Mouse (Mus musculus) hindbrain, embryonic 11.5 days (tissue): ENCODE data around the gene Tfip11. TPM values are rescaled to one million over a fixed set of nuclear protein-coding genes. Genes with fewer than 3 reads are reported as not detected.

ENCODE experiments used
- ATAC-seq: fragments of 200-750 bp; cut with Nextera tagmentation; 2 replicates; pipeline ENCODE4 v1.8.0; 2017; ENCODE audit warnings: mild to moderate bottlenecking, moderate TSS enrichment, moderate library complexity; ENCODE audit not compliant: low FRiP score
- DNase-seq: peaks from one replicate; pipeline ENCODE4 v3.0.0-alpha.2; 2015; ENCODE audit warnings: low spot score
- H3K27ac ChIP-seq: fragments of 300-500 bp; sonication (generic); 2 replicates; pipeline ENCODE4 v1.5.1; 2014; ENCODE audit warnings: mild to moderate bottlenecking, low read depth, low read length
- H3K27me3 ChIP-seq: fragments of 300-500 bp; sonication (generic); 2 replicates; pipeline ENCODE4 v1.6.1; 2014; ENCODE audit warnings: mild to moderate bottlenecking, low read length, moderate library complexity, mixed read lengths; ENCODE audit not compliant: control insufficient read depth, insufficient read depth
- H3K36me3 ChIP-seq: fragments of 300-500 bp; sonication (generic); 2 replicates; pipeline ENCODE4 v1.6.1; 2014; ENCODE audit warnings: mild to moderate bottlenecking, low read length, moderate library complexity, mixed read lengths; ENCODE audit not compliant: control insufficient read depth, insufficient read depth
- H3K4me1 ChIP-seq: fragments of 300-500 bp; sonication (generic); replicated peaks from 2 replicates; pipeline ENCODE4 v1.6.1; 2014; ENCODE audit warnings: low read length, mixed read lengths; ENCODE audit not compliant: control insufficient read depth, insufficient read depth
- H3K4me2 ChIP-seq: fragments of 300-500 bp; sonication (generic); replicated peaks from 2 replicates; pipeline ENCODE4 v1.6.1; 2014; ENCODE audit warnings: mild to moderate bottlenecking, low read depth, low read length
- H3K4me3 ChIP-seq: fragments of 300-500 bp; sonication (generic); 2 replicates; pipeline ENCODE4 v1.5.1; 2014; ENCODE audit warnings: low read depth, low read length
- H3K9ac ChIP-seq: fragments of 300-500 bp; sonication (generic); 2 replicates; pipeline ENCODE4 v1.6.1; 2014; ENCODE audit warnings: low read depth, low read length
- H3K9me3 ChIP-seq: fragments of 300-500 bp; sonication (generic); 2 replicates; pipeline ENCODE4 v1.6.1; 2016; ENCODE audit warnings: low read length; ENCODE audit not compliant: control insufficient read depth
- WGBS: fragments of 180-500 bp; shearing (Covaris S2); extraction: QIAGEN DNeasy Blood & Tissue Kit; methylation state at CpG from one replicate; pipeline ENCODE4 v1.1.7; 2014; 5-methylcytosine and 5-hydroxymethylcytosine counted together
- polyA plus RNA-seq: library from polyadenylated mRNA; unstranded; fragments of >200 nt; fragmentation: Nextera tagmentation; extraction: Ambion mirVana; gene quantifications from 2 replicates; pipeline ENCODE4 v1.2.1, GENCODE M21; 2014

Gene Tfip11
- polyA plus RNA-seq, 1 experiment from 2014 or later = 17.6 TPM

GRCm38 (mm10) chr5:112288193-112289141 is 37.7 kb upstream of the Tfip11 start:
- Histone ChIP-seq H3K9me3 (no peaks in the 10 kb centered on the region), H3K4me1 (no peaks in the 10 kb centered on the region), H3K27ac (no peak overlapping the region), H3K36me3 (no peaks in the 10 kb centered on the region), H3K27me3 (no peaks in the 10 kb centered on the region), H3K4me3 (no peak overlapping the region), H3K4me2 (no peak overlapping the region), H3K9ac (no peak overlapping the region)
- ATAC-seq (no peak), DNase-seq (no peak)
- WGBS = 89% methylated on average over 9 of the region's 9 CpGs

- Histone ChIP-seq H3K36me3 (no peaks in the 10 kb centered on the region), H3K4me2 (no peak overlapping the region), H3K9me3 (no peaks in the 10 kb centered on the region), H3K9ac (no peak overlapping the region), H3K27ac (no peak overlapping the region), H3K4me3 (no peak overlapping the region), H3K27me3 (no peaks in the 10 kb centered on the region), H3K4me1 (no peaks in the 10 kb centered on the region)
- 79% methylated on average over 8 of the region's 8 CpGs for WGBS
- DNase-seq (no peak), ATAC-seq (no peak)
Measured at GRCm38 (mm10) chr5:112289236-112289635, 36.9 kb upstream of the Tfip11 start.

- H3K27me3 ChIP-seq = no peaks in the 10 kb centered on the region
- no peaks in the 10 kb centered on the region; the same call in 1 of the 2 replicates for H3K4me1 ChIP-seq
- H3K4me3 ChIP-seq = no peak overlapping the region
- H3K9ac ChIP-seq = no peak overlapping the region
- 88% methylated on average over 16 of the region's 16 CpGs for WGBS
- H3K9me3 ChIP-seq = no peaks in the 10 kb centered on the region
- ATAC-seq = no peak
- H3K4me2 ChIP-seq = no peak overlapping the region
- no peak for DNase-seq
- H3K27ac ChIP-seq = no peak overlapping the region
- no peaks in the 10 kb centered on the region for H3K36me3 ChIP-seq
Measured at GRCm38 (mm10) chr5:112289819-112290535, 36.2 kb upstream of the Tfip11 start.

- Histone ChIP-seq H3K36me3 (no peaks in the 10 kb centered on the region), H3K27me3 (no peaks in the 10 kb centered on the region), H3K4me1 (no peaks in the 10 kb centered on the region; the same call in 1 of the 2 replicates), H3K4me2 (no peak overlapping the region), H3K27ac (no peak overlapping the region), H3K4me3 (no peak overlapping the region), H3K9me3 (no peaks in the 10 kb centered on the region), H3K9ac (no peak overlapping the region)
- WGBS = 94% methylated on average over 8 of the region's 8 CpGs
- DNase-seq (no peak), ATAC-seq (no peak)
Measured at GRCm38 (mm10) chr5:112290536-112290880, 35.6 kb upstream of the Tfip11 start.

DNA sequence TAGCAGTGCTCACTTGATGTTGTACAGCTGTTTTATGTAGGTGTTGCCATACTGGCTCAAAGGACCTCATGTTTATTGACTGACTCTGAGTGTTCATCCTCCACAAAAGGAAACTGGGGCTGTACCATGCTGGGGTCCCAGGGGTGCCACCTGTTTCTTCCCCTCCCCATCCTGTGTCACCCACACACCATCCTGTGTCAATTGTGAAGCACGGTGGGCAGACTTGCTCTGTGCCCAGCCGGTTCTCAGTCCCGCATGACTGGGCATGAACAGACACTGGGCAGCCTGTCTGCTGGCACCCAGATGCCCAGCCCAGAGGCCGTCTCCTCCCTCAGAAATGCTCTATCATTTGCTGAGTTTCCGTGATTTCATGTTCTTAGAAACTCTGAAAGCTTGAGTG is 34.3 kb upstream of the Tfip11 start:
- no peak overlapping the region for H3K27ac ChIP-seq
- H3K9ac ChIP-seq = no peak overlapping the region
- no peaks in the 10 kb centered on the region for H3K27me3 ChIP-seq
- H3K9me3 ChIP-seq = no peaks in the 10 kb centered on the region
- WGBS = 86% methylated on average over 5 of the region's 5 CpGs
- H3K36me3 ChIP-seq = no peaks in the 10 kb centered on the region
- ATAC-seq = no peak
- H3K4me2 ChIP-seq = no peak overlapping the region
- no peak for DNase-seq
- no peaks in the 10 kb centered on the region; the same call in 1 of the 2 replicates for H3K4me1 ChIP-seq
- H3K4me3 ChIP-seq = no peak overlapping the region

- Histone ChIP-seq H3K27ac (no peak overlapping the region), H3K36me3 (no peaks in the 10 kb centered on the region), H3K9ac (no peak overlapping the region), H3K4me1 (no peaks in the 10 kb centered on the region; the same call in 1 of the 2 replicates), H3K9me3 (no peaks in the 10 kb centered on the region), H3K4me3 (no peak overlapping the region), H3K27me3 (no peaks in the 10 kb centered on the region), H3K4me2 (no peak overlapping the region)
- ATAC-seq (no peak), DNase-seq (no peak)
- 83% methylated on average over 17 of the region's 17 CpGs for WGBS
Measured at GRCm38 (mm10) chr5:112292343-112292980, 33.7 kb upstream of the Tfip11 start.

DNA sequence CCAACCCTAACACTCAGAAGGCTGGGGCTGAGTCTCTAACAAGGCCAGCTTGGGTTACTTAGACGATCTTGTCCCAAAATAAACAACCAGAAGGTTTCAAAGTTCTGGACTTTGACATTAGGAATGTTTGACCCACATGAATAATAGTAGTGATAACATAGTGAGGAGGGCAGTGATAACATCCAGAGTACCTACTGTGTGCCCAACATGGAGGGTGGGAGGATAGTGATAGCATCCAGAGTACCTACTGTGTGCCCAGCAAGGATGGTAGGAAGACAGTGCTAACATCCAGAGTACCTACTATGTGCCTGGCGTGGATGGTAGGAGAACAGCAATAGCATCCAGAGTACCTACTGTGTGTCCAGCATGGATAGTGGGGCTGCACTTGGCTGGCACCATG is 32.4 kb upstream of the Tfip11 start:
- WGBS = 82% methylated on average over 2 of the region's 2 CpGs

GRCm38 (mm10) chr5:112294696-112295095 is 31.5 kb upstream of the Tfip11 start:
- H3K9ac ChIP-seq = no peak overlapping the region
- H3K36me3 ChIP-seq = no peaks in the 10 kb centered on the region
- no peak overlapping the region for H3K4me2 ChIP-seq
- ATAC-seq (no peak), DNase-seq (no peak)
- H3K27me3 ChIP-seq = no peaks in the 10 kb centered on the region
- H3K4me3 ChIP-seq = no peak overlapping the region
- WGBS = 57% methylated on average over 4 of the region's 4 CpGs
- no peak overlapping the region for H3K27ac ChIP-seq
- no peaks in the 10 kb centered on the region; the same call in 1 of the 2 replicates for H3K4me1 ChIP-seq
- H3K9me3 ChIP-seq = no peaks in the 10 kb centered on the region

More for the DNA sequence above, 32.4 kb upstream of the Tfip11 start:
- H3K9ac ChIP-seq = no peak overlapping the region
- DNase-seq (no peak), ATAC-seq (no peak)
- no peaks in the 10 kb centered on the region for H3K36me3 ChIP-seq
- H3K4me2 ChIP-seq = no peak overlapping the region
- no peak overlapping the region for H3K4me3 ChIP-seq
- no peaks in the 10 kb centered on the region for H3K9me3 ChIP-seq
- H3K27me3 ChIP-seq = no peaks in the 10 kb centered on the region
- no peaks in the 10 kb centered on the region; the same call in 1 of the 2 replicates for H3K4me1 ChIP-seq
- H3K27ac ChIP-seq = no peak overlapping the region
